15 mouse cellular contexts compared by ENCODE assay signal in the genomic region with DNA sequence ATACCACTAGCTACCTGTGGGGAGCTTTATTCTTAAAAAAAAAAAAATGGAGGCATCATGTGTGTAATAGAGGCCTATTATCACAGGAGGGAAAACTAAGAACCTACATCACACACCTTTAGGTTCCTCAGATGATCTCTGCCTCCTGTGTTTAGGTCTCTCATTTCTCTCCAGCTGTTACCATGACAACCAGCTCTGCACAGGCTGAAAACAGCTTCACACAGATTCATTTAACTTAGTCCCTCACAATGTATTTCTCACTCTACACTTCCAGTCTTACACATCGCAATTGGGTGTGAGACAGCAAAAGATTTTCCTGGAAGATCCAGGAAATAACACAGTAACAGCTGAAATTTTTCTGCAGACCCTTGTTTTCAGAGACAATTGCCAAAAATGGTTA. TPM values are rescaled to one million over a fixed set of nuclear protein-coding genes. Genes with fewer than 3 reads are reported as not detected.
A peak's percentile ranks its signal among the peaks of the same experiment; 100 is the strongest.
DNase-seq lines count a peak whose midpoint lies in the region; ATAC-seq lines count a peak whose summit lies in the region.
"Had no signal": no experiment of that assay in that cellular context is flagged by ENCODE, and none has a peak within 500 bp of the region (broad histone marks: within the 10 kb centered on the region; RNA-seq: fewer than 3 reads in every experiment).

No protein-coding gene starts in this region.

- peak; percentile 78 for ATAC-seq in forebrain, embryonic 13.5 days
- no peak for ATAC-seq in forebrain, embryonic 11.5 days (replicated peaks; ENCODE audit: low FRiP score)
- ATAC-seq in midbrain, embryonic 14.5 days (ENCODE audit: low FRiP score, low TSS enrichment): peak; percentile 48; the same call in 1 of the 2 replicates
- ATAC-seq in midbrain, embryonic 11.5 days (ENCODE audit: low FRiP score): no peak
- no peak for ATAC-seq in heart, embryonic 12.5 days (ENCODE audit: insufficient number of reproducible peaks, low FRiP score)
- ATAC-seq: activated CD4-positive, CD25-positive, alpha-beta regulatory T cell, adult 4 months had no signal

- no peak overlapping the region for H3K27ac ChIP-seq in forebrain, embryonic 13.5 days
- no peak overlapping the region for H3K27ac ChIP-seq in forebrain, embryonic 11.5 days (ENCODE audit: low read depth, low read length)
- H3K27ac ChIP-seq in midbrain, embryonic 14.5 days (replicated peaks; ENCODE audit: low read depth, low read length): no peak overlapping the region
- H3K27ac ChIP-seq in midbrain, embryonic 11.5 days (ENCODE audit: low read depth, low read length): no peak overlapping the region
- no peak overlapping the region for H3K27ac ChIP-seq in heart, embryonic 12.5 days (ENCODE audit: poor library complexity, severe bottlenecking)

- H3K4me1 ChIP-seq in forebrain, embryonic 13.5 days: no peaks in the 10 kb centered on the region
- no peaks in the 10 kb centered on the region for H3K4me1 ChIP-seq in forebrain, embryonic 11.5 days (replicated peaks; ENCODE audit: control insufficient read depth, insufficient read depth, low read length)
- no peaks in the 10 kb centered on the region for H3K4me1 ChIP-seq in midbrain, embryonic 14.5 days (ENCODE audit: control insufficient read depth, insufficient read depth, low read length)
- H3K4me1 ChIP-seq in midbrain, embryonic 11.5 days (ENCODE audit: control insufficient read depth, insufficient read depth, low read length): no peaks in the 10 kb centered on the region
- H3K4me1 ChIP-seq in heart, embryonic 12.5 days (replicated peaks): no peaks in the 10 kb centered on the region

- H3K27me3 ChIP-seq in forebrain, embryonic 13.5 days: no peaks in the 10 kb centered on the region
- no peaks in the 10 kb centered on the region for H3K27me3 ChIP-seq in forebrain, embryonic 11.5 days (ENCODE audit: control insufficient read depth, insufficient read depth, low read length)
- no peaks in the 10 kb centered on the region for H3K27me3 ChIP-seq in midbrain, embryonic 14.5 days (ENCODE audit: control insufficient read depth, insufficient read depth, low read length)
- no peaks in the 10 kb centered on the region for H3K27me3 ChIP-seq in midbrain, embryonic 11.5 days (ENCODE audit: control insufficient read depth, insufficient read depth, low read length)
- H3K27me3 ChIP-seq in heart, embryonic 12.5 days (replicated peaks): no peaks in the 10 kb centered on the region

- H3K4me3 ChIP-seq in forebrain, embryonic 13.5 days: no peak overlapping the region
- no peak overlapping the region for H3K4me3 ChIP-seq in forebrain, embryonic 11.5 days (ENCODE audit: low read depth, low read length)
- H3K4me3 ChIP-seq in midbrain, embryonic 14.5 days (replicated peaks; ENCODE audit: low read depth, low read length): no peak overlapping the region
- H3K4me3 ChIP-seq in midbrain, embryonic 11.5 days (ENCODE audit: low read depth, low read length): no peak overlapping the region
- H3K4me3 ChIP-seq in heart, embryonic 12.5 days: no peak overlapping the region

- no peaks in the 10 kb centered on the region for H3K9me3 ChIP-seq in forebrain, embryonic 13.5 days (replicated peaks)
- H3K9me3 ChIP-seq in forebrain, embryonic 11.5 days (ENCODE audit: control insufficient read depth, low read length): no peaks in the 10 kb centered on the region
- H3K9me3 ChIP-seq in midbrain, embryonic 14.5 days (ENCODE audit: control insufficient read depth, low read length): no peaks in the 10 kb centered on the region
- H3K9me3 ChIP-seq in midbrain, embryonic 11.5 days (ENCODE audit: control insufficient read depth, low read length): no peaks in the 10 kb centered on the region
- no peaks in the 10 kb centered on the region for H3K9me3 ChIP-seq in heart, embryonic 12.5 days (replicated peaks)

- H3K36me3 ChIP-seq in forebrain, embryonic 13.5 days (ENCODE audit: poor library complexity, severe bottlenecking): no peaks in the 10 kb centered on the region
- no peaks in the 10 kb centered on the region for H3K36me3 ChIP-seq in forebrain, embryonic 11.5 days (ENCODE audit: control insufficient read depth, insufficient read depth, low read length)
- H3K36me3 ChIP-seq in midbrain, embryonic 14.5 days (ENCODE audit: control insufficient read depth, insufficient read depth, low read length): no peaks in the 10 kb centered on the region
- no peaks in the 10 kb centered on the region for H3K36me3 ChIP-seq in midbrain, embryonic 11.5 days (ENCODE audit: control insufficient read depth, insufficient read depth, low read length)
- H3K36me3 ChIP-seq in heart, embryonic 12.5 days: no peaks in the 10 kb centered on the region

- no peak overlapping the region for H3K4me2 ChIP-seq in forebrain, embryonic 13.5 days
- no peak overlapping the region for H3K4me2 ChIP-seq in forebrain, embryonic 11.5 days (ENCODE audit: low read depth, low read length, severe bottlenecking)
- no peak overlapping the region for H3K4me2 ChIP-seq in midbrain, embryonic 14.5 days (ENCODE audit: low read length)
- H3K4me2 ChIP-seq in midbrain, embryonic 11.5 days: no peak overlapping the region
- no peak overlapping the region for H3K4me2 ChIP-seq in heart, embryonic 12.5 days
- H3K4me2 ChIP-seq: lung, embryonic 14.5 days had no signal

- DNase-seq in forebrain, embryonic 11.5 days (ENCODE audit: low spot score): no peak
- peak; percentile 78 for DNase-seq in midbrain, embryonic 14.5 days
- no peak for DNase-seq in midbrain, embryonic 11.5 days (ENCODE audit: low spot score, missing footprints)
- DNase-seq in forelimb bud, embryonic 11.5 days (ENCODE audit: low read depth, low spot score): peak; percentile 17
- DNase-seq in retina, embryonic 14.5 days (ENCODE audit: low spot score): peak; percentile 11
- no peak for DNase-seq in thymus, postnatal 25 days
- DNase-seq: B cell, adult 2 months; cerebellum, postnatal 14 days; gastrocnemius, postnatal 36 days; kidney, adult 2 months; lung, embryonic 14.5 days; thymus, adult 2 months had no signal

- WGBS in forebrain, embryonic 13.5 days: 82% methylated on average over 1 of the region's 1 CpGs
- 90% methylated on average over 1 of the region's 1 CpGs for WGBS in forebrain, embryonic 11.5 days
- 65% methylated on average over 1 of the region's 1 CpGs for WGBS in midbrain, embryonic 14.5 days
- WGBS in midbrain, embryonic 11.5 days: 93% methylated on average over 1 of the region's 1 CpGs
- WGBS in heart, embryonic 12.5 days: 84% methylated on average over 1 of the region's 1 CpGs

- H3K9ac ChIP-seq in forebrain, embryonic 13.5 days: no peak overlapping the region
- no peak overlapping the region for H3K9ac ChIP-seq in forebrain, embryonic 11.5 days (ENCODE audit: low read length)
- no peak overlapping the region for H3K9ac ChIP-seq in midbrain, embryonic 14.5 days (replicated peaks; ENCODE audit: low read length)
- no peak overlapping the region for H3K9ac ChIP-seq in midbrain, embryonic 11.5 days (ENCODE audit: low read length)
- no peak overlapping the region for H3K9ac ChIP-seq in heart, embryonic 12.5 days
- H3K9ac ChIP-seq: lung, embryonic 14.5 days had no signal

RNA-seq across cellular contexts. Expression of a gene that starts 29.2 kb away (rescaled TPM):
- not detected in 2 replicates for polyA plus RNA-seq in forebrain, embryonic 13.5 days (2015; fragmentation: Nextera tagmentation; extraction: Ambion mirVana)
- polyA plus RNA-seq in forebrain, embryonic 11.5 days (2014; fragmentation: Nextera tagmentation; extraction: Ambion mirVana): not detected in 2 replicates
- not detected in 2 replicates for polyA plus RNA-seq in midbrain, embryonic 14.5 days (2014; fragmentation: Nextera tagmentation; extraction: Ambion mirVana)
- not detected in 2 replicates for polyA plus RNA-seq in midbrain, embryonic 11.5 days (2014; fragmentation: Nextera tagmentation; extraction: Ambion mirVana)
- polyA plus RNA-seq in heart, embryonic 12.5 days (2016; fragmentation: Nextera tagmentation; extraction: Ambion mirVana): not detected in 2 replicates
- polyA plus RNA-seq: lung, embryonic 14.5 days had no signal

Comparison
In these comparisons a context has a peak if more than half of its experiments do, and no peak if none do; other contexts are left out.
1. ATAC-seq: peak in forebrain, embryonic 13.5 days (single experiment) and midbrain, embryonic 14.5 days (single experiment); none in forebrain, embryonic 11.5 days (single experiment), midbrain, embryonic 11.5 days (single experiment) and heart, embryonic 12.5 days (single experiment).
2. DNase-seq: peak in midbrain, embryonic 14.5 days (single experiment), forelimb bud, embryonic 11.5 days (single experiment) and retina, embryonic 14.5 days (single experiment); none in forebrain, embryonic 11.5 days (single experiment), midbrain, embryonic 11.5 days (single experiment) and thymus, postnatal 25 days (single experiment).